Mouse (Mus musculus): ENCODE data around the gene Nfkb1. TPM values are rescaled to one million over a fixed set of nuclear protein-coding genes. Genes with fewer than 3 reads are reported as not detected.
A peak's percentile ranks its signal among the peaks of the same experiment; 100 is the strongest.

The Nfkb1 gene
- total and polyA plus RNA-seq, 3 experiments = 44.8 to 93.6 (median 59.9) TPM

DNA sequence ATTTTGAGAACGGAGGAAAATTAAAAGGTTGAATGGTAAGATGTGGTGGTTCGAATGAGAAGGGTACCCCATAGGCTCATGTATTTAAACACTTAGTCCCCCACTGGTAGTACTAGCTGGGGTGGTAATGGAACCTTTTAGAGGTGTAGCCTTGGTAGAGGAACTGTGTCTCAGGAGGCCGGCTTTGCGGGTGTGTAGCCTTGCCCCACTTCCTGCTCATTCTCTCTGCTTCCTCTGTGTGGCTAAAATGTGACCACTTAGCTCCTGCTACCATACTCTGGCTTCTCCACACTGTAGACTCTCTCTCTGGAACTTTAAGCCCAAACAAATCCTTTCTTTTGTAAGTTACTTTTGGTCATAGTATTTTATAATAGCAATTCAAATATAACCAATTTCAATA lies 126.0 kb downstream of the Nfkb1 start:
- Histone ChIP-seq H3K9me3 (replicated peaks; ENCODE audit: insufficient read depth, low read length) (no peaks in the 10 kb centered on the region), H3K36me3 (ENCODE audit: control insufficient read depth in 1 of 2, insufficient read depth in 2 of 2, low read length in 2 of 2) (peaks cover 0 to 3% of the 10 kb centered on the region in 2 experiments; a peak in 2 of 4 replicates), H3K9ac (ENCODE audit: control insufficient read depth, low read depth, low read length, poor library complexity, severe bottlenecking) (no peak overlapping the region), H3K4me3 (ENCODE audit: control insufficient read depth in 1 of 2, insufficient read depth in 1 of 2, low read depth in 2 of 2, low read length in 2 of 2) (no peak overlapping the region), H3K27ac (ENCODE audit: control insufficient read depth, low read depth, low read length) (no peak overlapping the region), H3K79me2 (ENCODE audit: control insufficient read depth, insufficient read depth, low read length, poor library complexity) (no peaks in the 10 kb centered on the region), H3K27me3 (ENCODE audit: control insufficient read depth in 1 of 2, insufficient read depth in 2 of 2, low read length in 2 of 2) (no peaks in the 10 kb centered on the region), H3K4me1 (ENCODE audit: control insufficient read depth in 1 of 2, insufficient read depth in 2 of 2, low read length in 2 of 2) (peaks cover 9 to 10% of the 10 kb centered on the region in 2 experiments)
- TF ChIP-seq POLR2AphosphoS5 (IDR thresholded peaks at IDR 0.05; ENCODE audit: borderline replicate concordance, low read depth, low read length) (no peak), ZNF384 (IDR thresholded peaks at IDR 0.05; ENCODE audit: low read depth, low read length) (no peak), BHLHE40 (IDR thresholded peaks at IDR 0.05; ENCODE audit: borderline replicate concordance, low read depth, low read length) (no peak), SIN3A (IDR thresholded peaks at IDR 0.05; ENCODE audit: low read length) (no peak)
- peak; percentile 19 for DNase-seq (ENCODE audit: low read depth, low spot score)

DNA sequence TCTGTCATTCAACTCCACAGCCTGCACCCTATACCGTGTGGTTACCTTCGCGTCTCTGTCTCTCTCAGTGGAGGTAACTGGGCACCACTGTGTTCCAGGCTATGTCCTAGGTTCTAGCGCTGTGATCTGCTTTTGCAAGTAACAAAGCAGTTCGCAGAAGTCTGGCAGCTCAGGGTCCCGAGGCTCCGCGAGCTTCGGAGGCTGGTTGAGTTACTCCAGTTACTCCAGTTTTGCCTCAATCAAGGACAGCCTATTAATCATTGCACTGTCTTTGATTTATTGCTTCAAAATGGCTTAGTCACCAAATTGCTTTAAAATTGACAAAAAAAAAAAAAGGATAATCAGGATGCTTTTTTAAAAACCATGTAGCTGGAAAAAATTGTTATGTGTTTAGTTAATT lies 126.6 kb downstream of the Nfkb1 start:
- no peaks in the 10 kb centered on the region for H3K79me2 ChIP-seq (ENCODE audit: control insufficient read depth, insufficient read depth, low read length, poor library complexity)
- no peak for DNase-seq (ENCODE audit: low read depth, low spot score)
- H3K27me3 ChIP-seq (ENCODE audit: control insufficient read depth in 1 of 2, insufficient read depth in 2 of 2, low read length in 2 of 2) = no peaks in the 10 kb centered on the region
- no peak overlapping the region for H3K27ac ChIP-seq (ENCODE audit: control insufficient read depth, low read depth, low read length)
- peaks cover 9 to 10% of the 10 kb centered on the region in 2 experiments for H3K4me1 ChIP-seq (ENCODE audit: control insufficient read depth in 1 of 2, insufficient read depth in 2 of 2, low read length in 2 of 2)
- H3K36me3 ChIP-seq (ENCODE audit: control insufficient read depth in 1 of 2, insufficient read depth in 2 of 2, low read length in 2 of 2) = peaks cover 0 to 3% of the 10 kb centered on the region in 2 experiments; a peak in 2 of 4 replicates
- H3K4me3 ChIP-seq (ENCODE audit: control insufficient read depth in 1 of 2, insufficient read depth in 1 of 2, low read depth in 2 of 2, low read length in 2 of 2) = no peak overlapping the region
- H3K9me3 ChIP-seq (replicated peaks; ENCODE audit: insufficient read depth, low read length) = no peaks in the 10 kb centered on the region
- TF ChIP-seq KAT2A (conservative IDR thresholded peaks at IDR 0.05; ENCODE audit: low read depth, low read length) = no peak
- no peak for TF ChIP-seq CHD1 (IDR thresholded peaks at IDR 0.05; ENCODE audit: low read depth, low read length)
- no peak for TF ChIP-seq USF2 (IDR thresholded peaks at IDR 0.05; ENCODE audit: borderline replicate concordance in 1 of 2, insufficient read depth in 1 of 2, low read depth in 1 of 2, low read length in 2 of 2)
- no peak for TF ChIP-seq MYC (IDR thresholded peaks at IDR 0.05; ENCODE audit: low read depth, low read length)
- TF ChIP-seq MXI1 (IDR thresholded peaks at IDR 0.05; ENCODE audit: low read depth, low read length) = no peak
- TF ChIP-seq GATA1 (IDR thresholded peaks at IDR 0.05; ENCODE audit: low read depth, low read length) = no peak
- no peak for TF ChIP-seq CHD2 (IDR thresholded peaks at IDR 0.05; ENCODE audit: low read length)
- TF ChIP-seq POLR2AphosphoS2 (IDR thresholded peaks at IDR 0.05; ENCODE audit: low read length) = no peak
- no peak for TF ChIP-seq ZNF384 (IDR thresholded peaks at IDR 0.05; ENCODE audit: low read depth, low read length)
- no peak for TF ChIP-seq ZKSCAN1 (IDR thresholded peaks at IDR 0.05; ENCODE audit: low read depth, low read length)
- no peak for TF ChIP-seq TAL1 (IDR thresholded peaks at IDR 0.05; ENCODE audit: low read length)
- TF ChIP-seq POLR2A (IDR thresholded peaks at IDR 0.05; ENCODE audit: control insufficient read depth in 1 of 2, insufficient read depth in 1 of 2, low read depth in 1 of 2, low read length in 2 of 2, poor library complexity in 1 of 2) = no peak
- no peak for TF ChIP-seq GABPA (IDR thresholded peaks at IDR 0.05; ENCODE audit: low read depth, low read length)
- no peak for TF ChIP-seq RAD21 (IDR thresholded peaks at IDR 0.05; ENCODE audit: low read depth, low read length)
- no peak for TF ChIP-seq NELFE (IDR thresholded peaks at IDR 0.05; ENCODE audit: low read depth, low read length)
- TF ChIP-seq NRF1 (IDR thresholded peaks at IDR 0.05; ENCODE audit: insufficient read depth, low read depth, low read length, poor library complexity, severe bottlenecking) = no peak
- no peak overlapping the region for H3K9ac ChIP-seq (ENCODE audit: control insufficient read depth, low read depth, low read length, poor library complexity, severe bottlenecking)

Data from MEL (cell line).